Mouse (Mus musculus): ENCODE results near the gene Vipr1.

Gene Vipr1

GRCm38 (mm10) chr9:121633306-121633705, 9.2 kb upstream of the Vipr1 start:
- DNase-seq (ENCODE audit: low read depth, low spot score) = no peak

GRCm38 (mm10) chr9:121635835-121636576, 6.5 kb upstream of the Vipr1 start:
- no peak for DNase-seq (ENCODE audit: low read depth, low spot score)

- DNase-seq (ENCODE audit: low read depth, low spot score) = no peak
These were observed 2.7 kb upstream of the Vipr1 start for GRCm38 (mm10) chr9:121639790-121640189.

- peak; percentile 27 for DNase-seq (ENCODE audit: low read depth, low spot score)
These were observed 1.1 kb upstream of the Vipr1 start for GRCm38 (mm10) chr9:121641235-121641915.

- DNase-seq (ENCODE audit: low read depth, low spot score) = peak; percentile 75
These were observed 515 bp upstream of the Vipr1 start, which contains the start of gene Lyzl4 for GRCm38 (mm10) chr9:121642001-121642400. Gene Lyzl4 (minus strand): TSS chr9:121642096.

GRCm38 (mm10) chr9:121644855-121645254, 2.3 kb downstream of the Vipr1 start:
- DNase-seq (ENCODE audit: low read depth, low spot score) = no peak

GRCm38 (mm10) chr9:121647026-121647425, 4.5 kb downstream of the Vipr1 start:
- peak; percentile 25 for DNase-seq (ENCODE audit: low read depth, low spot score)

- no peak for DNase-seq (ENCODE audit: low read depth, low spot score)
These were observed 11.2 kb downstream of the Vipr1 start for GRCm38 (mm10) chr9:121653668-121654067.

- DNase-seq (ENCODE audit: low read depth, low spot score) = no peak
These were observed 13.8 kb downstream of the Vipr1 start for GRCm38 (mm10) chr9:121656322-121656721.

- no peak for DNase-seq (ENCODE audit: low read depth, low spot score)
These were observed 14.6 kb downstream of the Vipr1 start for GRCm38 (mm10) chr9:121657143-121657542.

GRCm38 (mm10) chr9:121658248-121658647, 15.7 kb downstream of the Vipr1 start:
- no peak for DNase-seq (ENCODE audit: low read depth, low spot score)

GRCm38 (mm10) chr9:121659791-121660190, 17.3 kb downstream of the Vipr1 start:
- DNase-seq (ENCODE audit: low read depth, low spot score) = no peak

- DNase-seq (ENCODE audit: low read depth, low spot score) = no peak
These were observed 21.0 kb downstream of the Vipr1 start for GRCm38 (mm10) chr9:121663467-121663866.

- DNase-seq (ENCODE audit: low read depth, low spot score) = no peak
These were observed 21.6 kb downstream of the Vipr1 start for GRCm38 (mm10) chr9:121664104-121664503.

GRCm38 (mm10) chr9:121666957-121667630, 24.6 kb downstream of the Vipr1 start:
- no peak for DNase-seq (ENCODE audit: low read depth, low spot score)

GRCm38 (mm10) chr9:121667822-121668221, 25.3 kb downstream of the Vipr1 start:
- no peak for DNase-seq (ENCODE audit: low read depth, low spot score)

GRCm38 (mm10) chr9:121669348-121669791, 26.9 kb downstream of the Vipr1 start:
- peak; percentile 78 for DNase-seq (ENCODE audit: low read depth, low spot score)

GRCm38 (mm10) chr9:121671300-121671699, 28.8 kb downstream of the Vipr1 start:
- peak; percentile 77 for DNase-seq (ENCODE audit: low read depth, low spot score)

- DNase-seq (ENCODE audit: low read depth, low spot score) = no peak
These were observed 29.8 kb downstream of the Vipr1 start for GRCm38 (mm10) chr9:121672311-121672710.

- DNase-seq (ENCODE audit: low read depth, low spot score) = no peak
These were observed 31.2 kb downstream of the Vipr1 start for GRCm38 (mm10) chr9:121673716-121674115.

GRCm38 (mm10) chr9:121675011-121675410, 32.5 kb downstream of the Vipr1 start:
- peak; percentile 89 for DNase-seq (ENCODE audit: low read depth, low spot score)

- DNase-seq (ENCODE audit: low read depth, low spot score) = peak; percentile 35
These were observed 33.0 kb downstream of the Vipr1 start for GRCm38 (mm10) chr9:121675556-121675955.

Data from CD4-positive, CD25-positive, alpha-beta regulatory T cell, adult 2 months (primary cell).